Mouse (Mus musculus): ENCODE data around the gene Ddx39. TPM values are rescaled to one million over a fixed set of nuclear protein-coding genes. Genes with fewer than 3 reads are reported as not detected.

Ddx39 gene
- polyA plus RNA-seq, 1 experiment from 2014 or later, result 185 TPM

DNA sequence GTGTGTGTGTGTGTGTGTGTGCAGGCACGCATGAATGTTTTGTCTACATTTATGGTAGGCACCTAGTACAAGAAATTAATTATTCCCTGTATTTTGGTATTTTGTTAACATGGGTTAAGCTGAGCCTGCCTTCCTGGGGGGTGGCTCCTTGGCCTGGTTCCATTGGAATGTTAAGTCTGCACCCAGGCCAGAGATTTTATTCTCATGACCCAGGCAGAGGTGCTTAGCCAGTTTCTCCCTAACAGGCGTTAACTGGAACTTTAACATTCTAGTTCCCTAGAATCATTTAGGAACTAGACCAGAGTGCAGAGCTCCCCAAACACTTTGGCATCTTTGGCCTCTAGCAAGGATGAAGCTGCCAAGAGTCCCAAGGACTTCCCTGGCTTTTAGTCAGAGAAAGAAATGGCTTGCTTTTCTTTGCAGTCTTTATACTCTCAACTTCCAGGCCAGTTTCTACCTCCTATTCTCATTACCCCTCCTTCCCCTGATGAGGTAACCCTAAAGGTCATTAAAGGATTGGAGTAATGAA lies 44.3 kb downstream of the Ddx39 start:
- H3K4me1 ChIP-seq, result no peaks in the 10 kb centered on the region
- H3K27me3 ChIP-seq, result no peaks in the 10 kb centered on the region; the same call in 1 of the 2 replicates
- no peaks in the 10 kb centered on the region for H3K9me3 ChIP-seq
- no peak overlapping the region for H3K4me2 ChIP-seq
- no peaks in the 10 kb centered on the region for H3K36me3 ChIP-seq (replicated peaks)
- no peak for ATAC-seq (ENCODE audit: low FRiP score)
- 75% methylated on average over 2 of the region's 2 CpGs for WGBS
- H3K4me3 ChIP-seq (replicated peaks), result no peak overlapping the region
- H3K9ac ChIP-seq, result no peak overlapping the region
- no peak overlapping the region for H3K27ac ChIP-seq

DNA sequence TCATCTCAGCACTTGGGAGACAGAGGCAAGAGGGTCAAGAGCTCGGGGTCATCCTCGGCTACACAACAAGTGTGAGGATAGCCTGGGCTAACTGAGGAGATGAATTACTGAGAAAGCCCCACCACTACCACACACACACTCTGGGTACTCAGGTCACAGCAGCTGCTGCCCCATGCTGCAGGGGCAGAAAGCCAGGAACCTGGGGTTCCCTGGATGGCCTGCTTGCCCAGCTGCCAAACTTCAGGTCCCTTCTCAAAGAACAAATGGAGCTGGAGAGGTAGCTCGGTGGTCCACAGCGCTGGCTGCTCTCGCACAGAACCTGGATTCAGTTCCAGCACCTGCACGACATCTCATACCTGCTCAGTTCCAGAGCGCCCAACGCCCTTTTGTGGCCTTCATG lies 49.1 kb downstream of the Ddx39 start:
- no peaks in the 10 kb centered on the region for H3K4me1 ChIP-seq
- no peak overlapping the region for H3K4me2 ChIP-seq
- no peak for ATAC-seq (ENCODE audit: low FRiP score)
- WGBS, result 93% methylated on average over 8 of the region's 8 CpGs
- H3K4me3 ChIP-seq (replicated peaks), result no peak overlapping the region
- H3K36me3 ChIP-seq (replicated peaks), result no peaks in the 10 kb centered on the region
- peaks cover under 1% of the 10 kb centered on the region; the same call in 1 of the 2 replicates for H3K27me3 ChIP-seq
- H3K9me3 ChIP-seq, result peaks cover 6% of the 10 kb centered on the region; the same call in 1 of the 2 replicates
- H3K9ac ChIP-seq, result no peak overlapping the region
- no peak overlapping the region for H3K27ac ChIP-seq

DNA sequence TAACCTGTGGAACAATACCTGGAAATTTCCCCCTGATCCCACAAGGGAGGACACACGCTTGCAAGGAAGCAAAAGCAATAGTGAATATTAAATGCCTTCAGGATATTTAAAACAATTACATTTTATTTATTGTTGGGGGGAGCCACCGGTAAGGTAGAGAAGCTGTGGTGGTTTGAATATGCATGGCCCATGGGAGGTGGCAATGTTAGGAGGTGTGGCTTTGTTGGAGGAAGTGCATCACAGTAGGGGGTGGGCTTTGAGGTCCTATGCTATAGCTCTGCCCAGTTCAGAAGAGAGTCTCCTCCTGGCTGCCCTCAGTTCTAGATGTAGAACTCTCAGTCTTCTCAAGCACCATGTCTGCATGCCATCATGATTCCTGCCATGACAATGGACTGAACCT lies 49.7 kb downstream of the Ddx39 start:
- H3K4me3 ChIP-seq (replicated peaks), result no peak overlapping the region
- WGBS, result 82% methylated on average over 2 of the region's 2 CpGs
- no peak overlapping the region for H3K27ac ChIP-seq
- no peaks in the 10 kb centered on the region for H3K36me3 ChIP-seq (replicated peaks)
- no peak overlapping the region for H3K4me2 ChIP-seq
- peaks cover 6% of the 10 kb centered on the region; the same call in 1 of the 2 replicates for H3K9me3 ChIP-seq
- H3K4me1 ChIP-seq, result no peaks in the 10 kb centered on the region
- no peak overlapping the region for H3K9ac ChIP-seq
- no peak for ATAC-seq (ENCODE audit: low FRiP score)
- peaks cover 7% of the 10 kb centered on the region; the same call in 1 of the 2 replicates for H3K27me3 ChIP-seq

DNA sequence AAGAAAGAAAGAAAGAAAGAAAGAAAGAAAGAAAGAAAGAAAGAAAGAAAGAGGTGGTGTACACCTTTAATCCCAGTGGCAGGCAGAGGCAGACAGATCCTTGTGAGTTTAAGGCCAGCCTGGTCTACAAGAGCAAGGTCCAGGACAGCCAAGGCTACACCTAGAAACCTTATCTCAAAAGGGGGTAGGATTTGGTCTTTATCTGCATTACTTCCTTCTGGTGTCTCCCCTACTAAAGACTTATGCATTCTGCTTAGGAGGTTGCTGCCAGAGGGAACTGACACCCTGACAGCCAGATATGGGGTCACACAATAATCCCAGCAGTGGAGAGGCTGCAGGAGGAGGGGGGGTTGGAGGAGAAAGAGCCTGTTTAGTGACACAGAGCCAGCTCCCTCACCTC lies 50.7 kb downstream of the Ddx39 start:
- Histone ChIP-seq H3K9ac (no peak overlapping the region), H3K27me3 (0 out of 2 replicates have a peak, but pooled peaks cover 8% of the 10 kb centered on the region), H3K4me2 (no peak overlapping the region), H3K27ac (no peak overlapping the region), H3K36me3 (replicated peaks) (no peaks in the 10 kb centered on the region), H3K4me1 (no peaks in the 10 kb centered on the region), H3K4me3 (replicated peaks) (no peak overlapping the region), H3K9me3 (peaks cover 6% of the 10 kb centered on the region; the same call in 1 of the 2 replicates)
- no peak for ATAC-seq (ENCODE audit: low FRiP score)

DNA sequence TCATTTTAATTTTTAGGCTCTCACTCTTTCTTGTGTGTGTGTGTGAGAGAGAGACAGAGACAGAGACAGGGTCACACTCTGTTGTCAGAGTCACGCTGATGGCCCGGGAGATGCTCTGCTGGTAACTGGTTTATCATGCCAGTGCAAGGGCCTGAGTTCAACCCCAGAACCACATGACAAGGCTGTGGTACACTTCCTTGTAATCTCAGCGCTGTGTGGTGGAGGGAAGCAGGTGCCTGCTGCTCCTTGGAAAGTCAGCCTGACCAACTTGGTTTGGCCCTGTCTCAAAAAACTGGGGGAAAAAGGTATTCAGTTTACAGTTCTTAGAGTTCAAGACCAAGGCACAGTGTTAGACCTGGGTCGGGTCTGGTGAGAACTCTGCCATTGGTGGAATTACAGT lies 52.5 kb downstream of the Ddx39 start:
- no peak for ATAC-seq (ENCODE audit: low FRiP score)
- 90% methylated on average over 4 of the region's 4 CpGs for WGBS
- H3K4me2 ChIP-seq, result no peak overlapping the region
- peaks cover 6% of the 10 kb centered on the region; the same call in 1 of the 2 replicates for H3K9me3 ChIP-seq
- peaks cover 17% of the 10 kb centered on the region for H3K27me3 ChIP-seq
- H3K4me3 ChIP-seq (replicated peaks), result no peak overlapping the region
- H3K36me3 ChIP-seq (replicated peaks), result no peaks in the 10 kb centered on the region
- H3K4me1 ChIP-seq, result 0 out of 2 replicates have a peak, but pooled peaks cover 1% of the 10 kb centered on the region
- H3K9ac ChIP-seq, result no peak overlapping the region
- no peak overlapping the region for H3K27ac ChIP-seq

DNA sequence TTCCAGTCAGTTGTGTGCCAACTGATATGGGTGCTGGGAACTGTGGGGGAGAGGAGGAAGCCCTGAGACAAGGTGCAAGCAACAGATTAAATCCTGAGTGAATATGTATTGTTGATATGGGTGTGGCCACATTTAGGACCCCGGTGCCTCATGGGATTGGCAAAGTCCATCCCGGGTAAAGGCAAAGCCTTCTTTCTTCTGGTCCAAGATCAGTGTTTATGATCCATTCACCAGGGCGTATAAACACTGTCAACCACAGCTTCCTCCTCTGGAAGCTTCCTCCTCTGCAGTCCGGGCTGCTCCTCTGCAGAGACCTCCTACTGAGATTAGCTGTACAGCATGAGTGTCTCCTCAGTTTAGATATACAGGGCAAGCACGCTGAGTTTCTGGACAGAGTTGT lies 53.5 kb downstream of the Ddx39 start:
- no peak overlapping the region for H3K9ac ChIP-seq
- ATAC-seq (ENCODE audit: low FRiP score), result no peak
- H3K36me3 ChIP-seq (replicated peaks), result no peaks in the 10 kb centered on the region
- 0 out of 2 replicates have a peak, but pooled peaks cover 10% of the 10 kb centered on the region for H3K4me1 ChIP-seq
- H3K4me2 ChIP-seq, result no peak overlapping the region
- 73% methylated on average over 5 of the region's 5 CpGs for WGBS
- H3K9me3 ChIP-seq, result peaks cover 6% of the 10 kb centered on the region; the same call in 1 of the 2 replicates
- no peak overlapping the region for H3K27ac ChIP-seq
- H3K4me3 ChIP-seq (replicated peaks), result no peak overlapping the region
- peaks cover 19% of the 10 kb centered on the region for H3K27me3 ChIP-seq

DNA sequence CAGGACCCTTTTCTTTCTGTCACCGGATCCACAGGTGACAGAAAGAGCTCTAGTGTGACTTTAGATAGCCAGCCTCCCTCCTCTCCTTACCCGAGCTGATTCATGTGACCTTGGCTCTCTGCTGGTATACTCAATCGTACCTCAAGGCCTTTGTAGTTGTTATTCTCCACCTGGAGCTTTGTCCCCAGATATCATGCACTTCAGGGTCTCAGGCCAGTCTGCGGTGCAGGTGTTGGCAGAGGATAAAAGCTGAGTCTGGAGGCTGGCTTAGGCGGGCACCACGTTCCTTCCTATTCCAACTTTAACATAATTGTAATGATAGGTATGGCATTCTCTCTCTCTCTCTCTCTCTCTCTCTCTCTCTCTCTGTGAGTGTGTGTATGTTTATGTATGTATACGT lies 54.7 kb downstream of the Ddx39 start:
- H3K4me1 ChIP-seq, result 0 out of 2 replicates have a peak, but pooled peaks cover 10% of the 10 kb centered on the region
- no peak overlapping the region for H3K27ac ChIP-seq
- H3K9me3 ChIP-seq, result peaks cover 6% of the 10 kb centered on the region; the same call in 1 of the 2 replicates
- 80% methylated on average over 7 of the region's 7 CpGs for WGBS
- no peak for ATAC-seq (ENCODE audit: low FRiP score)
- no peak overlapping the region for H3K9ac ChIP-seq
- H3K27me3 ChIP-seq, result peaks cover 27% of the 10 kb centered on the region
- no peak overlapping the region for H3K4me2 ChIP-seq
- H3K4me3 ChIP-seq (replicated peaks), result no peak overlapping the region
- no peaks in the 10 kb centered on the region for H3K36me3 ChIP-seq (replicated peaks)

DNA sequence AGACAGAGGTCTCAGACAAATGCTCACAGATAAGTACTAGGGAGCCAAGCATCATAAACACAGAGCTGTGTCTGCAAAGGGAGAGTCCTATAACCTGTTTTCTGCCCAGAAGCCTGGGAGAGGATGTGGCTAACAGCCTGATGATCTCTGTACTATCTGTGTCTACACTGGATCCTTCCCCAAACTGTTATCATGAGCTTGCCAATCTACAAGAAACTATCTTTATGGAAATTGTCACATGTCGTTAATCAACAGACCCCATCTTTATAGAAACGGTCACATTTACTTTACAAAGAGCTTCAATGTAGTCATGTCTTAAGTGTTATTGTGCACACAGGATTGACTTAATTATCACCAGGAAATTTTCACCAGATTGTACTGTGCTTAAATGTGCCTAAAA lies 55.7 kb downstream of the Ddx39 start:
- 86% methylated on average over 2 of the region's 2 CpGs for WGBS
- no peak for ATAC-seq (ENCODE audit: low FRiP score)

DNA sequence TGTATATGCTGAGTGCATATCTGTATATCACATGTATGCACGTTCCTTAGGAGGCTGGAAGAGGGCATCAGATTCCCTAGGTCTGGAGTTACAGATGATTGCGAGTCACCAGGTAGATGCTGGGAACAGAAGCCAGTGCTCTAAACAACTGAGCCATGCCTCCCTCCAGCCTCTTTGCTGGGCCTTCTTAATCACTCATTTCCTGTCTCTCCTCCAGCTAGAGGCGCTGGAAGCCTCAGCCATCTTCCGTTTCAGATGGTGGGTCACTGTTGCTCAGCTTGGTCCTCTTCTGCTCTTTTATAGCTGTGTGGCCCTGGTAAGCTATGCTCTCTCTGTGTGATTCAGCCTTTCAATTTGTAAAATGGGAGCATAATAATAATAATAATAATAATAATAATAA lies 56.8 kb downstream of the Ddx39 start:
- Histone ChIP-seq H3K4me1 (0 out of 2 replicates have a peak, but pooled peaks cover 10% of the 10 kb centered on the region), H3K9ac (no peak overlapping the region), H3K4me3 (replicated peaks) (no peak overlapping the region), H3K9me3 (peaks cover 2% of the 10 kb centered on the region; the same call in 1 of the 2 replicates), H3K36me3 (replicated peaks) (no peaks in the 10 kb centered on the region), H3K27ac (no peak overlapping the region), H3K27me3 (peaks cover 27% of the 10 kb centered on the region), H3K4me2 (no peak overlapping the region)
- 70% methylated on average over 4 of the region's 4 CpGs for WGBS
- ATAC-seq (ENCODE audit: low FRiP score), result no peak

More for the DNA sequence above, 55.7 kb downstream of the Ddx39 start:
- H3K4me3 ChIP-seq (replicated peaks), result no peak overlapping the region
- peaks cover 6% of the 10 kb centered on the region; the same call in 1 of the 2 replicates for H3K9me3 ChIP-seq
- no peak overlapping the region for H3K27ac ChIP-seq
- no peaks in the 10 kb centered on the region for H3K36me3 ChIP-seq (replicated peaks)
- peaks cover 27% of the 10 kb centered on the region for H3K27me3 ChIP-seq
- no peak overlapping the region for H3K9ac ChIP-seq
- no peak overlapping the region for H3K4me2 ChIP-seq
- 0 out of 2 replicates have a peak, but pooled peaks cover 10% of the 10 kb centered on the region for H3K4me1 ChIP-seq

DNA sequence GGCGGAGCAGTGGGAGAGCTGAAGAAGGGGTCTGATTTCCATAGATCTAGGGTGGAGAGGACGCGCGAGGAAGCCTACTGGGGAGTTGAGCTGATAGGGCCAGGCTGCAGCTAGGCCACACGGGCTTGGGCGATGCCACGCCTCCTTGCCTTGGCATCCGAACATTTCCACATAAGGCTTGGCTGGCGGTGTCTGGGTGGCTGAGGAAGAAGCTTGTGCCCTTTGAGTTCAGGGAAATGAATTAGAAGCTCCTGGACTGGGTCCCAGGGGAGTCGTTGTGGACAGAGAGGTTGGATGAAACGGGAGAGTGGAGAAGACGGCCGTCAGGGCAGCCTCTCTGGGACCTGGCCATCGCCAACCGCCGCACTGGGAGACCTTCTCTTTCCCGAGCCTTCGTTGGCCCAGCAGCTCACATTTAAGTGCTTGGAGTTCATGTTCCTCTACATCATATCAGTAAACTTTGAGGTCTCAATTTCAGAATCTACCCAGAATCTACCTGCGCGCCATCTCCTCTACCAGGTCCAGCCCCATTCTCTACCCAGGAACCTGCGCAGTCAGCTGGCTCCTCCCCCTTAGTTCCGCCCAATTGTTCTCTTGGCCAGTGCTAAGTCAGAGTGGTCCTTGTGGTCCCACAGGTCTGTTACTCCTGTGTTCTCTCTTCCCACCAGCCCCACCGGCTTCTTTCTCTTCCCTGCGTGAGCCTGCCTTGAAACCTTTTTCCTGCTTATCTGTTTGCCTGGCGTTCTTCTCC lies 57.9 kb downstream of the Ddx39 start:
- peaks cover 27% of the 10 kb centered on the region for H3K27me3 ChIP-seq
- no peak overlapping the region for H3K27ac ChIP-seq
- peak overlapping the region; percentile 54 for H3K4me2 ChIP-seq
- 0 out of 2 replicates have a peak overlapping the region, but pooled peaks have one; percentile 2 for H3K9ac ChIP-seq
- WGBS, result 4% methylated on average over 25 of the region's 25 CpGs
- H3K4me3 ChIP-seq (replicated peaks), result peak overlapping the region; percentile 34
- H3K4me1 ChIP-seq, result 0 out of 2 replicates have a peak, but pooled peaks cover 10% of the 10 kb centered on the region
- H3K9me3 ChIP-seq, result no peaks in the 10 kb centered on the region
- no peaks in the 10 kb centered on the region for H3K36me3 ChIP-seq (replicated peaks)
- no peak for ATAC-seq (ENCODE audit: low FRiP score)

DNA sequence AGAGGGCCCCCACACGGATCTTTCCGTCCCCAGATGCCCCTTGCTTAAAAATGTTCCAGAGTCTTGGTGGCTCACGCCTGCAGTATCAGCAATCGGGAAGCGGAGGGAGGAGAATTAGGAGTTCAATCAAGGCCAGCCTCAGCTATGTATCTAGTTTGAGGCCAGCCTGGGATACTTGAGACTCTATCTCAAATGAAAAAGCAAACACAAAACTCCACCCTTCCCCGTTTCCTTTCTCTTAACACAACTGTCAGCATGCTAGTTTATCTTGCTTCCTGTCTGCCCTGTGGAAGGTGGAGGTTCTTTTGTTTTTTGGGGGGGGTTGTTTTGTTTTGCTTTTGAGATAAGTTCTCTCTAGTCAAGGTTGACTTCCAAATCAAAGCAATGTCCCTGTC lies 58.5 kb downstream of the Ddx39 start:
- Histone ChIP-seq H3K4me3 (replicated peaks) (peak overlapping the region; percentile 34; the same call in 1 of the 2 replicates), H3K27me3 (peaks cover 27% of the 10 kb centered on the region), H3K9me3 (no peaks in the 10 kb centered on the region), H3K4me1 (0 out of 2 replicates have a peak, but pooled peaks cover 10% of the 10 kb centered on the region), H3K27ac (no peak overlapping the region), H3K9ac (no peak overlapping the region), H3K36me3 (replicated peaks) (no peaks in the 10 kb centered on the region), H3K4me2 (peak overlapping the region; percentile 54)
- no peak for ATAC-seq (ENCODE audit: low FRiP score)
- WGBS, result 48% methylated on average over 6 of the region's 6 CpGs

DNA sequence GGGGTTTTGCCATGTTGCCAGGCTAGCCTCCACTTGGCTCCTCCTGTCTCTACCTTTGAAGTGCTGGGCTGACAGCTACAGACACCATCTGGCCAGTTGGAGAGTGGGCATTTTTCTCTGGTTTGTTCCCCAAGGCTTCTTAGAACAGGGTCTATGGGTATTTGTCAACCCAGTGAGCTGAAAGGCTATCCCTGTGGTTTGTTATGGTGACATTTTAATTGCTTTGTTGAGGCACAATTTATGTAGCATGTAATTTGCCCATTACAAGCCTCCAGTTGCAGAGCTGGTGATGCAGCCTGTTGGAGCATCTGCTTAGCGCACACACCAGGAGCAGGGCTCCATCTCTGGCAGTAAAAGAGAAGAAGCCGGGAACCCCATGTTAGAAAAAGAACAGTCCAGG lies 59.2 kb downstream of the Ddx39 start:
- WGBS, result 97% methylated on average over 2 of the region's 2 CpGs
- Histone ChIP-seq H3K9ac (no peak overlapping the region), H3K27me3 (peaks cover 25% of the 10 kb centered on the region), H3K36me3 (replicated peaks) (no peaks in the 10 kb centered on the region), H3K4me3 (replicated peaks) (no peak overlapping the region), H3K4me1 (0 out of 2 replicates have a peak, but pooled peaks cover 10% of the 10 kb centered on the region), H3K9me3 (no peaks in the 10 kb centered on the region), H3K4me2 (no peak overlapping the region), H3K27ac (no peak overlapping the region)
- no peak for ATAC-seq (ENCODE audit: low FRiP score)

All from forebrain, embryonic 12.5 days (tissue).